Mouse (Mus musculus): ENCODE data around the gene Smndc1.
A peak's percentile ranks its signal among the peaks of the same experiment; 100 is the strongest.

Gene Smndc1

DNA sequence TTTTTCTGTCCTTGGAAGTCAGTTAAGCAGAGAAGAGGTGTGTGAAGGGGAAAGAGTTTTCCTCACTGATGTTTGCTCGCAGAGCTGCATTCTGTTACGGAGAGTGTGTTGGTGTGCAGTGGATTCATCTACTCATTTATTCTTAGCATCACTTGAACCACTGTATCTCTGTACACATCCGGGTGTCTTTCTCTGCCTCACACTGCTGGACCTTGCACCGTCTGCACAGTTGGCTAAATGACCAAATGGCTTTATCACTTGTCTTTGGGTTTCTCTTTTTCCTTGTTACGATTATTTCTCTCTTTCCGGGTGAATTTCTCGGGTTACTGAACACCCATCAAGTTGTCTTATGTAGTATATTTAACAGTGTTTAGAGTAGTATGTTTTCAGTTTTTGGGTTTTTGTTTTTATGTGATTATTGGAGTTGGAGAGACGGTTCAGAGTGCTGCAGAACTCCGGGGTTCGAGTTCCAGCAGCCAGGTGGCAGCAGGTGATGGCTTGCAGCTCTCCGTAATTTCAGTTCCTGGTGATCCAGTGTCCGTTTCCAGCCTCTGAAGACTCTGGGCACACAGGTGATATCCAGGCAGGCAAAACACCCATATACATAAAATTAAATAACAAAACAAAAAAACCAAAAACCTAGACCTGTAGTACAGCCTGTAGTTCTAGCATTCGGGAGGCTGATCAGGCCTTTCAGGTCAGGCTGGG is 47.0 kb downstream of the Smndc1 start:
- no peak for DNase-seq (ENCODE audit: low spot score)

DNA sequence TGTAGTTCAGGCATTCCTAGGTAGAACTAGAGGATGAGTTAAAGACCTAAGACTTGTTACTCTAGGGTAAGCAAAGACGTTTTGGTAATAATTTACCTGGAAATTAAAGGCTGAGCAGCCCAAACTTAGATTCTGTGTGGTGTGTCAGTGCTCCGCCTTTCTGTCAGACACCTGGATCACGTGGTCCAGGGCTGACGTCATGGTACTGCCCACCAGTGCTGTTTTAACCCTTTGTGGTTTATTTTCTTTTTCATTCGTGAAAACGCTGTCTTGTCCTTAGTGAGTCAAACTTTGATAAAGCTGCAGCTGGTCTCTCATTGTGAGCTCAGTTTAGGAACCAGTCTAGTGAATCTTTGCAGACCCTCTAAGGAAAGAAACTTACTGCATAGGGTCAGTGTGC is 50.0 kb downstream of the Smndc1 start:
- DNase-seq (ENCODE audit: low spot score) = no peak

DNA sequence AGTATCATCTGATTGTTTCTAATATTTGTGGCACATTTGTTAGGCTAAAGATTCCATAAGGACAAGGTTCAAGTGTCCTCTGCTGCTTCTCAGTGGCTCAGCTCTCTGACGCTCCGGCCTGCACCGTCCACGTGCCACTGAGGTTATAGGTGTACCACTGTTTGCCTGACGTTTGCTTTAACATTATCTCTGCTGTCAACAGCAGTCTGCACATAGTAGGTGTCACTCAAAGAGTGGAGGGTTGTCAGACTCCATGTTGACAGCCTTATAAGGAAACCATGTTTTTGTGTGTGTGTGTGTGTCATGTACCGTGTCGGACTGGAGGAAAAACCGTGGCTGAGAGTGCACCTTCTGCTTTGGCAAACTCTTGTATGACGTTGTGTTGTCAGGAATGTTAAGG is 55.1 kb downstream of the Smndc1 start:
- DNase-seq (ENCODE audit: low spot score) = no peak

DNA sequence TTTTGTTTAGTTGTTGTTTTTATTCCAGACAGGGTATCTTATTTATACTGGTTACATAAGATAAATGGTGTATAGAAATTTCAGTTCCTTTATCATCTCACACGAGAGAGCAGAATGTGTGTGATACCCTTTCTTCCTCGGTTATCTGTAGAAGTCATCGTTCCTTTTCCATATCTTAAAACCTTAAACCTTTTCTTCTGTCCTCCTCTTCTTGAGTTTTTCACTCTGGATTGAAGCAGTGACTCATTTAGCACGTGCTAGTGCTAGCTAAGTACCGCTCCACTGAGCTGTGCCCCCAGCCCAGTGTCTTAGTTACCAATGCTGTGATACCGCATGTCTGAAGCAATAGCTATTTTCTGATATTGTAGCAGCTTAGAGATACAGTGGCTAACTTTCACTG is 56.6 kb downstream of the Smndc1 start:
- no peak for DNase-seq (ENCODE audit: low spot score)

DNA sequence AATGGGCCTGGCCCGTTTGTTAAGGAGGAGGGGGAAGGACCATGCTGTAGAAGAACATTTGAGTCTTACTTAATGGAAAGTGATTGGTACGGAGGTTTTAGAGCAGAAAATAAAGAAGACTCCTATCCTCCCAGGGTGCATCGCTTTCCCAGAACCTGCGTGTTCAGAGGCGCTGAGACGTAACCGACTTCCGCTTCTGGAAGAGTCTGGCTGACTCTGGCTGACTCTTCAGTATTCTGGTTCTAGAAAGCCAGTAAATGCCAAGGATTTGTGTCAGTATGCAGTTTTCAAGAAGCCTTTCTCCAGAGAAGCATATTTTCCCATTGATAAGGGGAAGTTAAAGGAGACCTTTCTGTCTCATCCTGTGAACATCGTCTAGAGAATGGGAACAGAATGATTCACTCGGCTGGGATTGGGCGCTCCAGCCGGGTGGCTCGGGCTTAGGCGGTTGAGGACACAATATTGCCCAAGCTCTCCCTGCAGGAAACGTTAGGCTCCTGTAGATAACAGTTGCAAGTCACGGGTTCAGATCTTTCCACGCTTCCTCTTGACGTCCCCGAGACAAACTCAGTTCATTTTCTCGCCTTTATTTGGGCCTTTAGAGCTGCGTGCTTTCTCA is 58.4 kb downstream of the Smndc1 start:
- no peak for DNase-seq (ENCODE audit: low spot score)

DNA sequence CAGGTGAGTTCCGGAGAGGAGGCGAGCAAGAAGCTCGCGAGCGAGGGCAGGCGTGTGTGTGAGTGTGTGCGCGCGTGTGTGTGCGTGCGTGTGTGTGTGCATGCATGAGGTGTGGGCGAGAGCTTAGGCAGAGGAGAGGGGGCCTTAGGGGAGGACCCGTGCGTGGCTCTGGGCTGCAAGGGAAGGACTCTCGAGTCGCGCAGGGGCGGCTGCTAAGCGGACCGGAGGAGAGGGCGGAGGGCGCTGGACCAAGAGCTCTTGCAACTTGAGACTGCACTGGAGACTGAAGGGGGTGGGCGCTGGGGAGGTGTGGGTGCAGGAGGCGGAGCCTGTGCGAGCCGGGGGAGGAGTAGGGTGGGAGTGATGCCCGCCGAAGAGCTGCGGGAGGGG is 60.4 kb downstream of the Smndc1 start:
- peak; percentile 66 for DNase-seq (ENCODE audit: low spot score)

Data from ovary, postnatal 14 days (tissue).